Mouse (Mus musculus) skeletal muscle tissue, adult 2 months (tissue): ENCODE data around the gene Ttc23.

ENCODE experiments used
- DNase-seq: peaks from one replicate; pipeline ENCODE4 v3.0.0-alpha.2; 2012; ENCODE audit warnings: low read depth, low spot score

The Ttc23 gene

GRCm38 (mm10) chr7:67801022-67801421 is 153.8 kb downstream of the Ttc23 start:
- DNase-seq = no peak

- DNase-seq = peak; percentile 60
These were observed 156.0 kb downstream of the Ttc23 start for GRCm38 (mm10) chr7:67803015-67803856.

- no peak for DNase-seq
These were observed 156.6 kb downstream of the Ttc23 start for GRCm38 (mm10) chr7:67803857-67804215.
